Mouse (Mus musculus): ENCODE results near the gene Smim5. TPM values are rescaled to one million over a fixed set of nuclear protein-coding genes. Genes with fewer than 3 reads are reported as not detected.
A peak's percentile ranks its signal among the peaks of the same experiment; 100 is the strongest.

Smim5 gene
- polyA plus RNA-seq, 1 experiment from 2014 or later: 19.6 TPM

DNA sequence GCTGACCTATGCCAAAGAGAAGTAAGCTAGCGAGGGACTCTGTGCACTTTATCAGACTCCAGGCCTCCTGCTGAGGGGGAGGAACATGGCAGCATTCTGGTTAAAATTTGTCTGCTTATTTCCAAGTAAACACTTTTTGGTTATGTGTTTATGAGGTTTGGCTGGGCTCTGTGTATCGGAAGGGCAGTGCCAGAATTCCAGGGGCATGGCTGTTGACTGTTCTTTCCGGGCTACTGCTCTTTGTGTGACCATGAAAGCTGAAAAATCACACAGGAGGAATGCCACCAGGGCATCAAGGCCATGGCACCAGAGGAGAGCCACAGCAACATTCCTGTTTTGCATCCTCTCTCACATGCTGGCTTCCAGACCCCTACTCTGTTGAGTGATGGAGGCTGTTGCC, 6.3 kb downstream of the Smim5 start:
- H3K9me3 ChIP-seq (replicated peaks; ENCODE audit: control insufficient read depth, low read length): no peaks in the 10 kb centered on the region
- H3K36me3 ChIP-seq (ENCODE audit: control insufficient read depth, insufficient read depth, low read length): peaks cover 4% of the 10 kb centered on the region
- H3K4me3 ChIP-seq (ENCODE audit: low read depth, low read length): no peak overlapping the region
- H3K27me3 ChIP-seq (ENCODE audit: control insufficient read depth, insufficient read depth, low read length): no peaks in the 10 kb centered on the region
- ATAC-seq (replicated peaks; ENCODE audit: insufficient number of reproducible peaks, low FRiP score, low TSS enrichment): no peak
- no peak overlapping the region for H3K27ac ChIP-seq (ENCODE audit: low read depth, low read length)
- 70% methylated on average over 3 of the region's 3 CpGs for WGBS (ENCODE audit: insufficient replicate concordance)
- 0 out of 2 replicates have a peak overlapping the region, but pooled peaks have one; percentile 28 for H3K9ac ChIP-seq (ENCODE audit: low read depth, low read length)
- H3K4me1 ChIP-seq (ENCODE audit: control insufficient read depth, insufficient read depth, low read length): peaks cover 54% of the 10 kb centered on the region
- H3K4me2 ChIP-seq: no peak overlapping the region

DNA sequence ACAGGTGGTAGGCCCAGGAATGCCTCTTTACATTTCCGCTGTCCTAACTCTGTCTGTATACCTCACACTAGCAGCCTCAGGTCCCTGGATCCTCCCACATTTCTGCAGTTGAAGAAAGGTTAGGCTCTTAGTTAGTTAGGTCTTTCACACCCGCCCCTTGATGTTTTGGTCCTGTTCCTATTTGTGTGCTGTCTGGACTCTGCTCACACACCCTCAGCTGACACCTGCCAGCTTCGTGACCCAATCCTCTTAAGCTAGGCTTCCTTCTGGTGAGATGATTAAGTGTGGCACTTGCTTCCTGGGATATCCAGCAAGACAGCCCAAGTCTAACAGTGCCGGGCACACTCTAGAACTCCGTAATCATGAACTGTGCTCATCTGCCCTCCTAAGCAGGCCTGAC, 6.8 kb downstream of the Smim5 start:
- H3K9ac ChIP-seq (ENCODE audit: low read depth, low read length): no peak overlapping the region
- ATAC-seq (replicated peaks; ENCODE audit: insufficient number of reproducible peaks, low FRiP score, low TSS enrichment): no peak
- H3K4me2 ChIP-seq: no peak overlapping the region
- H3K4me1 ChIP-seq (ENCODE audit: control insufficient read depth, insufficient read depth, low read length): peaks cover 50% of the 10 kb centered on the region
- WGBS (ENCODE audit: insufficient replicate concordance): 77% methylated on average over 5 of the region's 5 CpGs
- H3K27ac ChIP-seq (ENCODE audit: low read depth, low read length): no peak overlapping the region
- H3K9me3 ChIP-seq (replicated peaks; ENCODE audit: control insufficient read depth, low read length): no peaks in the 10 kb centered on the region
- peaks cover 4% of the 10 kb centered on the region for H3K36me3 ChIP-seq (ENCODE audit: control insufficient read depth, insufficient read depth, low read length)
- no peaks in the 10 kb centered on the region for H3K27me3 ChIP-seq (ENCODE audit: control insufficient read depth, insufficient read depth, low read length)
- H3K4me3 ChIP-seq (ENCODE audit: low read depth, low read length): no peak overlapping the region

DNA sequence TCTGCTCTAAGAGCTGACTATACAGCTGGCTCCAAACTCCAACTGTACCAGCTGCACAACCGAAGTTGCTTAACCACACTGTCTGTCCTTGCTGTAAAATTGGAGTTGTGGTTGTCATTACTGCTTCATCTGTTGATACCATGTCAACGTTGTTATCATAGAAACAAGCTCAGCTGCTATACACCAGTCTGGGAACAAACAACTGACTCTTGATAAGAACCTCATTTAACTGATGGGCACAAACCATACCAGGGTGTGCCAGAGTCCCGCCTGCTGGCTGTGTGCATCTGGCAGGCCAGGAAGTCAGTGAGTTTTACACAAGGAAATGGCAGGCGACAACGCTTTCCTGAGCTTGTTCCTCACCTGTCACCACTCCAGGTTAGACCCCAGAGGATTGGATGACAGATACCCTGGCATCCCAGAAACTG, 11.4 kb downstream of the Smim5 start:
- WGBS (ENCODE audit: insufficient replicate concordance): 76% methylated on average over 5 of the region's 5 CpGs
- H3K4me3 ChIP-seq (ENCODE audit: low read depth, low read length): no peak overlapping the region
- no peak overlapping the region for H3K4me2 ChIP-seq
- ATAC-seq (replicated peaks; ENCODE audit: insufficient number of reproducible peaks, low FRiP score, low TSS enrichment): no peak
- no peaks in the 10 kb centered on the region for H3K9me3 ChIP-seq (replicated peaks; ENCODE audit: control insufficient read depth, low read length)
- H3K36me3 ChIP-seq (ENCODE audit: control insufficient read depth, insufficient read depth, low read length): peaks cover 7% of the 10 kb centered on the region
- no peak overlapping the region for H3K27ac ChIP-seq (ENCODE audit: low read depth, low read length)
- H3K4me1 ChIP-seq (ENCODE audit: control insufficient read depth, insufficient read depth, low read length): peaks cover 5% of the 10 kb centered on the region
- no peaks in the 10 kb centered on the region for H3K27me3 ChIP-seq (ENCODE audit: control insufficient read depth, insufficient read depth, low read length)
- no peak overlapping the region for H3K9ac ChIP-seq (ENCODE audit: low read depth, low read length)

DNA sequence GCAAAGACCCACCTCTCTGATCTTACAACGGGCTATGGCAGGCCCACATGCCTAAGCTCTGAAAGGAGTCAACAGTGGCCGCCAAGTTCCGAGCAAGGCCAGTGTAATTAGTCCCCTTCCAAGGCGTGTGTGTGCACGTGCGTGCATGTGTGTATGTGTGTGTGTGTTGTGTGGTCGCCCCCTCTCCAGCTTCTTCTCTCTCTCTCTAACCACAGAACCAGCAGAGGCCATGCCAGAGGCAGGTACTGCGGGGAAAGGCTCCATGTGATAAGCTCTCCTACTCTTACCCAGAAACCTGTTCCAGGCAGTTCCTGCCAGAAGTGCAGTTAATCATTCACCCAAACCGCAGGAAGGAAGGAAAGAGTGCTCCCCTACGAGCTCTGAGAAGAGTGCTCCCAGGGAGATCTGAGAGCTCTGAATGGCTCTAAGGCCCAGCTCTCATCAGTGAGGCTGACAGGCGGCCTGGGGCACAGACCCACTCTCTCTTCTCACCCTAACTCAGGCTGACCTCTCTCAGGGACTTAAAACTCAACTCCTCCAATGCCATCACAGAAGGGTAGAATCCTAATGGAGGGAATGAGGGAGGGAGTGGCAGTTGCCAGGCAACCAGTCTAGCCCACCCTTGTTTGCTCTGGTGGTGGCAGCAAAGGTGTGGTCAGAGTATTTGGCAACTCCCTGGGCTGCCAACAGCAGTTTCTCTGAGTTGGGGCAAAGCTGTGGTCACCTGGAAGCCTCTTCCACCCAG, 12.0 kb downstream of the Smim5 start, which contains the start of gene Smim6:
Gene Smim6 (plus strand): TSS at position 386 of the 745 bp plus-strand sequence.
- no peak within 1 kb of the TSS for H3K4me2 ChIP-seq
- no peaks in the 10 kb centered on the region for H3K27me3 ChIP-seq (ENCODE audit: control insufficient read depth, insufficient read depth, low read length)
- H3K9ac ChIP-seq (ENCODE audit: low read depth, low read length): no peak within 1 kb of the TSS
- no peak within 1 kb of the TSS for H3K4me3 ChIP-seq (ENCODE audit: low read depth, low read length)
- H3K36me3 ChIP-seq (ENCODE audit: control insufficient read depth, insufficient read depth, low read length): peaks cover 8% of the 10 kb centered on the region
- H3K27ac ChIP-seq (ENCODE audit: low read depth, low read length): no peak within 1 kb of the TSS
- WGBS (ENCODE audit: insufficient replicate concordance): 69% methylated on average over 11 of the region's 11 CpGs
- no peak for ATAC-seq (replicated peaks; ENCODE audit: insufficient number of reproducible peaks, low FRiP score, low TSS enrichment)
- H3K9me3 ChIP-seq (replicated peaks; ENCODE audit: control insufficient read depth, low read length): no peaks in the 10 kb centered on the region
- peaks cover 2% of the 10 kb centered on the region; the same call in 1 of the 2 replicates for H3K4me1 ChIP-seq (ENCODE audit: control insufficient read depth, insufficient read depth, low read length)

DNA sequence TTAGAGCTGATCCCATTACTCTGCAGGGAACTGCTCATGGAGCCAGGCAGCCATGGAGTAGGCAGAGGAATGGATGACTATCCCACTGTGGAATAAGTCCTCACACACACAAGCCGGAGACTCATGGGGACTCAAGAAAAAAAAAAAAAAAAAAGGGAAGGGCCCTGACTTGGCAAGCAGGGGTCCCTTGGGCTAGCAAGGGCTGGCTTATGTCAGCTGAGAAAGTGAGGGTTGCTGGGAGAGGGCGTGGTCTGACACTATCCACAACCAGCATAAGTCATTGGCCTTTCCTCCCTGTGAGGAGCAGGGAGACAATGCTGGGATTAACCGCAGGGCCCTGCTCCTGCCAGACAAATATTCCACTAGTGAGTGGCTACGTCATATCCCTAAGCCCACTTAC, 16.8 kb downstream of the Smim5 start:
- Histone ChIP-seq H3K4me2 (no peak overlapping the region), H3K4me1 (ENCODE audit: control insufficient read depth, insufficient read depth, low read length) (no peaks in the 10 kb centered on the region), H3K4me3 (ENCODE audit: low read depth, low read length) (no peak overlapping the region), H3K9ac (ENCODE audit: low read depth, low read length) (no peak overlapping the region), H3K27ac (ENCODE audit: low read depth, low read length) (no peak overlapping the region), H3K36me3 (ENCODE audit: control insufficient read depth, insufficient read depth, low read length) (0 out of 2 replicates have a peak, but pooled peaks cover 6% of the 10 kb centered on the region), H3K9me3 (replicated peaks; ENCODE audit: control insufficient read depth, low read length) (no peaks in the 10 kb centered on the region), H3K27me3 (ENCODE audit: control insufficient read depth, insufficient read depth, low read length) (no peaks in the 10 kb centered on the region)
- ATAC-seq (replicated peaks; ENCODE audit: insufficient number of reproducible peaks, low FRiP score, low TSS enrichment): no peak
- WGBS (ENCODE audit: insufficient replicate concordance): 86% methylated on average over 4 of the region's 4 CpGs

DNA sequence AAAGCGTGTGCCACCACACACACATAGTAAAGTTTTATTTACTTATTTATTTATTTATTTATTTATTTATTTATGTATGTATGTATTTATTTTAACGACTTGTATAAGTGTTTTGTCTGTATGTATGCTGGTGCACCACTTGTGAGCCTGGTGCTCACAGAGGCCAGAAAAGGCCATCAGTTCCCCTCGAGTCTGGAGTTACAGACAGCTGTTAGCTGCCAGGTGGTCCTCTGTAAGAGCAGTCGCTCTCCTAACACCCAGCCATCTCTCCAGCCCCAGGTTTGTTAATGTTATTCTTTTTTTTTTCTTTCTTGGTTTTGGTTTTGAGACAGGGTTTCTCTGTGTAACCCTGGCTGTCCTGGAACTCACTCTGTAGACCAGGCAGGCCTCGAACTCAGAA, 18.9 kb downstream of the Smim5 start:
- Histone ChIP-seq H3K4me1 (ENCODE audit: control insufficient read depth, insufficient read depth, low read length) (no peaks in the 10 kb centered on the region), H3K9me3 (replicated peaks; ENCODE audit: control insufficient read depth, low read length) (no peaks in the 10 kb centered on the region), H3K4me2 (no peak overlapping the region), H3K9ac (ENCODE audit: low read depth, low read length) (no peak overlapping the region), H3K4me3 (ENCODE audit: low read depth, low read length) (no peak overlapping the region), H3K27ac (ENCODE audit: low read depth, low read length) (no peak overlapping the region), H3K27me3 (ENCODE audit: control insufficient read depth, insufficient read depth, low read length) (no peaks in the 10 kb centered on the region), H3K36me3 (ENCODE audit: control insufficient read depth, insufficient read depth, low read length) (peaks cover 13% of the 10 kb centered on the region)
- WGBS (ENCODE audit: insufficient replicate concordance): 86% methylated on average over 5 of the region's 5 CpGs
- ATAC-seq (replicated peaks; ENCODE audit: insufficient number of reproducible peaks, low FRiP score, low TSS enrichment): no peak

DNA sequence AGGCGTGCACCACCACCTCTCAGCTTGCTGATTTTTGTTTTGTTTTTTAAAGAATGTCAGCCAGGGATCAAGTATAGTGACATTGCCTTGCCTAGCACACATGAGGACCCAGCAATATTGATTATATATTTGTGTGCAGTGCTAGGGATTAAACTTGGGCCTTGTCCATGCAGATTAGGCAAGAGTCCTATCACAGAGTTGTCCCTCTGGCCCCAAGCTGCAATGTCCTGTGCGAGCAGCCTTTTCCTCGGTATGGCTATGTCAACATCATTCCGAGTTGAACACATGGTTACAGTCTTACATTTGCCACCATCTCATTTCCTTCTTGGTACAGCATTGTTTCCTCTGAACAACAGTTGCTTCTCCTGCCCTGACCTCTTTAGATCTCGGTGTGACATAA, 19.3 kb downstream of the Smim5 start:
- H3K9ac ChIP-seq (ENCODE audit: low read depth, low read length): no peak overlapping the region
- H3K4me2 ChIP-seq: no peak overlapping the region
- no peak for ATAC-seq (replicated peaks; ENCODE audit: insufficient number of reproducible peaks, low FRiP score, low TSS enrichment)
- H3K4me1 ChIP-seq (ENCODE audit: control insufficient read depth, insufficient read depth, low read length): no peaks in the 10 kb centered on the region
- H3K27me3 ChIP-seq (ENCODE audit: control insufficient read depth, insufficient read depth, low read length): no peaks in the 10 kb centered on the region
- H3K9me3 ChIP-seq (replicated peaks; ENCODE audit: control insufficient read depth, low read length): no peaks in the 10 kb centered on the region
- H3K27ac ChIP-seq (ENCODE audit: low read depth, low read length): no peak overlapping the region
- H3K36me3 ChIP-seq (ENCODE audit: control insufficient read depth, insufficient read depth, low read length): peaks cover 13% of the 10 kb centered on the region
- 89% methylated on average over 5 of the region's 5 CpGs for WGBS (ENCODE audit: insufficient replicate concordance)
- no peak overlapping the region for H3K4me3 ChIP-seq (ENCODE audit: low read depth, low read length)

DNA sequence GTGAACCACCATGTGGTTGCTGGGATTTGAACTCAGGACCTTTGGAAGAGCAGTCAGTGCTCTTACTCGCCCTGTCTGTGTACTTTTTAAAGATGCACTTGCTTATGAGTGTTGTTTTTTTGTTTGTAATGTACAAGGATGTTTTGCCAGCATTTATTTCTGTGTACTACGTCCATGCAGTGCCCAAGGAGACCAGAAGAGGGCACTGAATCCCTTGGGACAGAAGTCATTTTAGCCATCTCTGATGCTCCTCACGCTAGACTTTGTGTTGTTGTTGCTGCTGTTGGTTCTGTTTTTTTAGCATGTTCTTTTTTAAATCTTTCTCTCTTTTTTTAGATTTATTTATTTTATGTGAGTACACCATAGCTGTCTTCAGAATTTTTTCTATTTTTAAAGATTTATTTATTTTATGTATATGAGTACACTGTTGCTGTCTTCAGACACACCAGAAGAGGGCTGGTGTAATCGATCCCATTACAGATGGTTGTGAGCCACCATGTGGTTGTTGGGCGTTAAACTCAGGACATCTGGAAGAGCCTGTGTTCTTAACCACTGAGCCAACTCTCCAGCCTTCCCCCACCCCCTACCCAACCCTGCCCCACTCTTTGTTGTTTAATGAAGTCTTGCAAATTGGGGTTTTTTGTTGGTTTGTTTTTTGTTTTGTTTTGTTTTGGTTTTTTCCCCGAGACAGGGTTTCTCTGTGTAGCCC, 20.5 kb downstream of the Smim5 start:
- ATAC-seq (replicated peaks; ENCODE audit: insufficient number of reproducible peaks, low FRiP score, low TSS enrichment): no peak
- Histone ChIP-seq H3K4me2 (no peak overlapping the region), H3K27me3 (ENCODE audit: control insufficient read depth, insufficient read depth, low read length) (no peaks in the 10 kb centered on the region), H3K36me3 (ENCODE audit: control insufficient read depth, insufficient read depth, low read length) (peaks cover 11% of the 10 kb centered on the region), H3K9me3 (replicated peaks; ENCODE audit: control insufficient read depth, low read length) (no peaks in the 10 kb centered on the region), H3K27ac (ENCODE audit: low read depth, low read length) (no peak overlapping the region), H3K9ac (ENCODE audit: low read depth, low read length) (no peak overlapping the region), H3K4me3 (ENCODE audit: low read depth, low read length) (no peak overlapping the region), H3K4me1 (ENCODE audit: control insufficient read depth, insufficient read depth, low read length) (no peaks in the 10 kb centered on the region)
- WGBS (ENCODE audit: insufficient replicate concordance): 42% methylated on average over 6 of the region's 6 CpGs

Measured in heart, embryonic 11.5 days (tissue).